Mouse (Mus musculus): ENCODE data around the gene Gria4.
"Not testable (repeated sequence)": the region's sequence is repeated elsewhere in the genome, so short reads cannot be mapped to it uniquely, and the experiment has no call there.

Gene Gria4

DNA sequence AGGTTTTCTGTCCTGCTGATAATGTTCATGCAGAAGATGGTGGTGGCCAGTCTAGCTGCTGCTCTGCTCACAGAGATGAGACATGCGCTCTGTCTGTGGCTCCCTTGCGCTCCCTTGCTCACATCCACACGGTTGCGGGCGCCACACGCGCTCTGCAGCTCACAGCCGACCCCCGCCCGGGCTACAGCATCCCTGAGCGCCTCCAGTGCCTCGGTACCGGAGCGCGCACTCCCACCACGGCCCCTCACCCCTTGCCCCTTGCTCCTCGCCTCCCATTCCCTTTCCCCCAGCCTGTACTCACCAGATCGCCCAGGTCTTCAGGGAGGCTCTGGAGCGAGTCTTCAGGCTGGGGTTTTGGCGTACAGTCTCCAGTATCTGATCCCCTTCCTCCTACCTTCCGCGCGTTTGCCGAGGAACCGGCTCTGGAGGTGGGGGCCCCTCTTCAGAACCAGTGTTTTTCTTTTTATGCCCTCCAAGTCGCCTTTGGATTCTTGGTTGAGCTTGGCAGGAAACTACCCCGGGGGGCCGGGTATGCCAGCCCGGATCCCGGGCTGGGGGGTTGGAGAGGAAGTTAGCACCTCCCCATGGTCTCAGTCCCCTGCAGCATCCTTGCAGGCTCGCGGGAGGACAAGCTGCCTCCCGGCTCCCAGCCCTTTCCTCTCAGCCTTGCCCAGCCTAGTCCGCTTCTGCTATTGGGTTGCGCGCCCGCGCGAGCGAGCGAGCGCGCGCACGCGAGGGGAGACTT, at the start of gene Gria4:
TSS of gene Gria4 (minus strand) at position 691 of the 745 bp plus-strand sequence.
- DNase-seq, result peak; percentile 80

DNA sequence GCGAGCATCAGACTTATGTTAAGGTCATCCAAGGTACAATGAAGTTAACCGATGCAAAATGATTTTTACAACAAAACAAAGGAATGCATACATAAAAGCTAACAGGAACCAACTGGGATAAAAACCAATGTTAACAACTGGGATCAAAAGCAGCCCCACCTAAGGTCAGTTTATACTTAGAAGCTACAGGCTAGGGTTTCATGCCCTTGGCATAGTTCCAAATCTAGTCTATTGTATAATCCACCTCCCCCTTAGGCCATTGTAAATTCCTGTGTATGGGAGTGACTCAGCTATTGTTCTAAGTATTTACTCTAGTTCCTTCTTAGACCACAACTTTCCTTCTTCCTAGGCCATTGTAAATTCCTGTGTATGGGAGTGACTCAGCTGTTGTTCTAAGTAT, 14.9 kb upstream of the Gria4 start:
- DNase-seq, result not testable (repeated sequence)

DNA sequence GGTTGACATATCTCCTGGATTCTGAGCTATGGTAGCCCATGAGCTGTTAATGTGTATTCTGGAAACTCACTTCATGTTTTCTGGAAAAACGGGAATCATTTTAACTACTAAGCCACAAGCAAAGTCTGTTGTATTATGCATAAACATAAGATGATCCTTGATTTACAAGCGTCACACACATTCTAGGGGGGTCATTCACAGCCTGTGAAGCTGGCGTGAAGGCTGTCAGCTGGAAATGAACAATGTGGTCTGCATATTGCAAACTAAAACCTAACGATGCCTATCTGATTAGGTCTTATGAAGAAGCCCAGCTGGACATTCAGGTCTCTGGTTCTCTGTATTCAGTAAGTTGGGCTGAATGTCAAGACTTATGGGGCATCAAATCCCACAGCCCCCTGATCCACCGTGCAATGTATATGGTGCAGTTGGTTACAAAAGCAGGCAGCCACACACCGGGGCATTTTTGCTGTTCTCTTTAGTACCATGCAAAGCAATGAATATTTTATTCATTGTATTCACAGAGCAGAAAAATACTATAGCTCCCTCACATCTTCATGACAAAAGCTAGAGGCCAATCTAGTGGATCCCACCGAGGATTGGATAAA, 7.2 kb upstream of the Gria4 start:
- DNase-seq, result no peak

DNA sequence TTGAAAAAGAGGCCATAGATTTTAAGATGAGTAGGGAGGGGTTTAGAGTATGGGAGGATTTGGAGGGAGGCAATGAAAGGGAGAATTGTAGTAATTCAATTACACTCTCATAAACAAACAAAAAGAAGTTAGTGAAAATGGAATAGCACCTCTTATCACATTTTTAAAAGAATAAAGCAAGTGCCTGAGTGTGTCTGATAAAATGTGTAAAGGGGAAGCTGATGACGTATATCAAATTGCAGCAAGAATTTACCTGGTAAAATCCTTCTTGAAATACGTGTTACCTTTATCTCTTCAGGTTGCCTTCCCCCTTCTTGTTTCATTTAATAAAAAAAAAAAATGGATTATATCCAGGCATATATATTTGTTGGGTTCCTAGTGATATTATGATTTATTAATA, 1.4 kb upstream of the Gria4 start:
- no peak for DNase-seq

DNA sequence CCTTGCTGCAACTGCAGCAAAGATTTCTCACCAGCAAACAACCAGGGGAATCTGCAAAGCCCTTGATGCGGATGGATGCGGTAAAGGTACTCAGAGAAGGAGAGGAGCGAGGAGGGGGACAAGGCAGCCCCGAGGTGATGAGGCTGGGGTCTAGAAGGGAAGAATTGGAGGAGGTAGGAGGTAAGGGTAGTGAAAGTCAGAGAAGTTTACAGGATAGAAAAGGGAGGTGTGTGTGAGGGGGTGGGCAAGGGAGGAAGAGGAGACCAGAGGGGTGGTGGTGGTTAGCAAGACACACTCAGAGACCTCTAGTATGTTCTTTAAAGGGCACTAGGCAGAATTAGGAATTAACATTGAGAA, 233 bp upstream of the Gria4 start:
- no peak for DNase-seq

DNA sequence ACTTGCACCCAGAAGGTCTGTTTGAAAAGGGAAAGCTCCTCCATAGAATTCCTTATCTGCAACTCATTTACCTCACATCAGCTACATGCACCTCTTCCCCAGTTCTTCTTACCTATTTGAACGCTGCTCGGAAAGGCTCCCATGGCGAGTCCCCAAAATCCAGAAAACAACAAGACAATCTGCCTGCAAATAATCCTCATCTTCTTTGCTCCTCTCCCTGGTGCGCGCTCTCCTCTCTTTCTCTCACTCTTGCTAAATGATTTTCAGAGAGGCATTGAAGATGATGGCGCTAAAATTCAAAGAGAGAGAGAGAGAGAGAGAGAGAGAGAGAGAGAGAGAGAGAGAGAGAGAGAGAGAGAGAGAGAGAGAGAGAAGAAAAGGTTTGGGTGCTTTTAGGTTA, 959 bp downstream of the Gria4 start:
- peak; percentile 7 for DNase-seq

DNA sequence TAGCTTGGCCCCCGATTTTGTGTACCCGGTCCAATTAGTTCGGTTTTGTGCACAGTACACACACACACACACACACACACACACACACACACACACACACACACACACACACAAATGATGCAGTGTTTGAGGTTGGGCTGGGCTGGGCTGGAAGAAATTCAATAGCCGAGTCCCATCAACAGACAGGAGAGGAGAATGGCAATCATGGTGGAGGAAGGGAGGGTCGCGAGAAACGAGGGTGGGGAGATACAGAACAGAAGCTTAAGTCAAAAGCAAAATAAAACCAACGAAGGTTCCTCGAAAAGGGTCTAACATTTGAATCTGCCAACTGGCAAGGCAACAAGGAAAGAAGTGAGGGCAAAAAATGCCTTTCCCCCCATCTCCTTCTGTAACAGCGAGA, 1.6 kb downstream of the Gria4 start:
- peak; percentile 26 for DNase-seq

DNA sequence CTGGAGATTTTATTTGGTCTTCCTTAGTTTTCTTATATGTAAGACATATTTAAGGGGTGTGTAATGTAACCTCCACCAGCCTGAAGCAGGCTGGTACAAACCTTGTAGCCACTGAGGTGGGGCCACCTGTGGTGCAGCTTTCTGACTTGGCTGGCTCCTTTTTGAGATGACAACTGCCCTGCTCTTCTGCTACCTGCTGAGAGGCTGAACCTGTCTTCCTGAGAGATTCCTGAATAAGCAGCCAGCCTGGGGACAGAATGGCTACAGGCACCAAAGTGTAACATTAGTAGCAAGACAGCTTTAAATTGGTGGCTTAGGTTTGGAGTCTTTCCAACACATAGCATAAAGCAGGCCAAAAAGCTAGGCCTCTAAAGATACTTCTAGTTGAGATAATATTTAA, 46.6 kb downstream of the Gria4 start:
- not testable (repeated sequence) for DNase-seq

DNA sequence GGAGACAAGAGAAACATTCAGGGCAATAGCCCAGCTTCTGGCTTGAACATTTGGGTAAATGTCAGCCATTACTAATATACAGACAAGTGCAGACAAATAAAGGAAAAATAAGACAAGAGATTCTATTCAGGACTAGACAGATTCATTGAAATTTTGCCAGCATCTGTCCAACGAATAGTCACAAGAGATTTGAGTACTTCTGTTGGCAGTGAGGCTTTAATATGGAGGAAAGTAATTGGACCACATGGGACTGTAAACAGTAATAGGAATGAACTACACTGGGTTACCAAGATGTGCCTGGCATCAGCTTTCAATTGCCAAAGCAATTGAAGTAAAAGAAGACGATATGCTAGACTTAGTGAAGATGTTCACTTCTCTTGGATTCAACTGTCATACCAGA, 81.9 kb downstream of the Gria4 start:
- DNase-seq, result no peak

DNA sequence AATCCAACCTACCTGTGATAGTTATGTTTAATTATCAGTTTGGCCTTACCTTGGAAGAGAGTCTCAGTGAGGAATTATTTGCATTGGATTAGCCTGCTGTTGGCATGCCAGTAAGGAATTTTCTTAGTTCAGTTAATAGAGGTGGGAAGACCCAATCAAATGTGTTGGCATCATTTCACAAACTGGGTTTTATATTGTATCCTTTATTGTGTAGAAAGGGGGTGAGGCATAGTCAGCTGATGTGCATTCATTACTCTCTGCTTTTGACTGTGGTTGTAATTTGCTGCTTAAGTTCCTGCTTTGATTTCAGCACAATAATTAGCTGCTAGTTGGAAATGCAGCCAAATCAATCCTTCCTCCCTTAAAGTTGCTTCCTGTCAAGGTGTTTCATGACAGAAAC, 83.7 kb downstream of the Gria4 start:
- no peak for DNase-seq

DNA sequence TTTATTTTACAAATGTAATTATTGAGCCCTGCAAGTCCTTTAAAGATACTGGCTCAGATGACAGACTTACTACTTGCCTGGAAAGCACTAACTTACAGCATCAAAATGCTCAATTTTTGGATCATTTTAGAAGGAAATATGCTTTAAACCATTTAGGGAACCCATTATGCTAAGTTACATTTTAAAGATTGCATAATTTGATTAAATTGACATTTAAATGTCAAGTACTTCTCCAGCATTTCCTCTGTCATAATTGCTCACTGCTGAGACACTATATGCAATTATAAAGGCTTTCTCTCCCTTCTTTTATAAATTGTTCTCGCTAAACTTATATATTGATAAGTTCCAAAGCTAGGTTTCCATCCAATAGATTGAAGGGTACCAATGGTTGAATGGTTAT, 108.9 kb downstream of the Gria4 start:
- no peak for DNase-seq

DNA sequence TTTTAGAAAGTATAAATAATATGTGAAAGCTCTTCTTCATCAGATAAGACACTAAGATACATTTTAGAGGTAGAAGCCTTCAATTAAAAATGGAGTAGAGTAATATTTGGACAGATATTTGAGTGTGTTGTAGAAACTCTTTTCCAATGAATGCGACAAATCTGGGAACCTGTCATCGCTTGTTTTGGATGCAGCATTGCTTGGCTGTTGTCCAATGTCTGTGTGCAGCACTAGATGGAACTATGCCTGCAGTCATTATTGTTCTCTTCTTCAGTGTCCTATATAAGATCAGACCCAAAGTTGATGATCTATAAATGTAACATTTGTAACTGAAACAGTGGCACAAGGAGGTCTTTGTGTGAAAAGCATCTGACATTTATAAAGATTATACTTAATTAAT, 115.8 kb downstream of the Gria4 start:
- DNase-seq, result no peak

DNA sequence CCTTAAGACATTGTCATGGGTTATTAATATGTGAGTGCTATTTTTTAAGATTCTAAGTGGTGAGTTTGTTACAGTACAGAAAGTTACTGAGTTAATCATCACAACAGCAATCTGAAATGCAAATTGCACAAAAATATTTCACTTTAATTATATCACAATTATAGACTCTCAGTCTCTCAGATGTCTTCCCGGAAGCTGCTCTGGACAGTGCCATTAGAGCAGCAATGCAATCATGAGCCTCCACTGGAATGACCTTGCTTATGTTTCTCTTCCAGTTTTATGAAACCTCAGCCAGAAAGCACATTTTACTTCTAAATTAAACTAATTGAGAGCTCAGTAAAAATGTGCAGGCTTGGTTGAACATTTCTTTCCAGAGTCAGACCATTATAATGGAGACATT, 116.9 kb downstream of the Gria4 start:
- no peak for DNase-seq

DNA sequence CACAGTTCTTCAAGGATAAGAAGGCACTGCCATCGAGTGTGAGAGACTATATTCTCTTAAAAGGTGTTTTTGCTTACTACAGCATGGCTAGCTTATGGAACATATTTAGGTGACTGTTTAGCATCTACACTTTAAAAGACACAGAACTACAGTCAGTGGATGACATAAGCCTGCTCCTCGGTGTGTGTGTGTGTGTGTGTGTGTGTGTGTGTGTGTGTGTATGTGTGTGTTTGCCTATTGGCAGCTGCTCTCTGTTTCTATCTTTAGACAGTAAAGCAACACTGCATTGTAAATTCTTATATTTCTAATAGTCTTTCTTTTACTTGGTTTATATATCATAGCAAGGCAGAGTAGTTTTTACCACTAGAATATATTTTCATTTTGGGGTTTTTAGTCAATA, 130.3 kb downstream of the Gria4 start:
- no peak for DNase-seq

DNA sequence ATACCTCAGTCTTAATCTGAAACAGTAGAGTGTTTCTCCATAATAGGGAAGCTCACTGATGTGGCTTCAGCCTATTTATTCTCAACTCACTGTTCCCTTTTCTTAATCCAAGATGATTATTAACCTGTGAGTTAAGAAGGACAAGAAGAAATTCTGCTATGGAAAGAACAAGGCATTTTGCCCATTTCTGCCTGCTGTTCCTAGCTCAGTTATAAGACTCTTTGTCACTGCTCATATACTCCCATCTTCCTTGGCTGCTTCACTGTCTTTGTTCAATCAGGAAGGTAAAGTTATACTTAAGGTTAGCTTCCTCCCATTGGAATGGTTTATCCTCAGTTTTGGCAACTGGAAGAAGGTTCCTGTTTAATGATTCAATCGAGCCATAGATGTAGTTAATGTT, 133.6 kb downstream of the Gria4 start:
- no peak for DNase-seq

DNA sequence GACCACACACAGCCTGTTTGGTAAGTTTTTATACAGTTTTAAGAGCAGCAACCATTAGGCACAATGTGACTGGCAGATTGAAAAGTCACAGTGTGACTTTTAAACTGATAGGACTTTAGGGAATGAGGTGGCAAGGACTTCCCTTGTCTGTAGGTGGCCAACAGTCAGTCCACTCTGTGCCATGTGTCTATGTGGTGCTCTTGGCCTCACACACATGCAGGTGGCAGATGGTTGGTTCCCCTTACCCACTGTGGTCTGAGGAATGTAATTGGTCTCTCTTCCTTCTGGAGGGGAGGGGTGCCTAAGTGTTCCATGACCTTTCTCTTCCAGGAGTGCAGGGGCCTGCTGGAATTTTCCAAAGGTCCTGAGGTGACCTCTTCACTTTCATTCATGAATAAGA, 137.1 kb downstream of the Gria4 start:
- no peak for DNase-seq

DNA sequence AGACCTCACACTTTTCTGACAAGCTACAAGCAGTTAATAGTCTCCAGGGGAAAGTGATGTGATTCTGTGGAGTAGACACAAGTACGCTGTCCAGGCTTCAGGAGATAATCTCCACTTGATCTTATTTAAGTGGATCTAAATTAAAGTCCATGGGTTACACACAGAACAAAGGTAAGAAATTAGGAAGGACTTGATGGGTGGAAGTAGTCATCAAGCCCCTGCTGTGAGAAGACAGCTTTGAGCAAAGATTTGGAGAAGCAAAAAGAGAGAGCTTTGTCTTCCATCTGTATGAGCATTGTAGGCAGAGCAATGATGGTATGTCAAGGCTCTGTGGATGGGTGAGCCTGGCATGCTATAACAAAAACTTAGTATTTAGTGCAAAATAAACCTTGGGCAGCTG, 141.7 kb downstream of the Gria4 start:
- no peak for DNase-seq

DNA sequence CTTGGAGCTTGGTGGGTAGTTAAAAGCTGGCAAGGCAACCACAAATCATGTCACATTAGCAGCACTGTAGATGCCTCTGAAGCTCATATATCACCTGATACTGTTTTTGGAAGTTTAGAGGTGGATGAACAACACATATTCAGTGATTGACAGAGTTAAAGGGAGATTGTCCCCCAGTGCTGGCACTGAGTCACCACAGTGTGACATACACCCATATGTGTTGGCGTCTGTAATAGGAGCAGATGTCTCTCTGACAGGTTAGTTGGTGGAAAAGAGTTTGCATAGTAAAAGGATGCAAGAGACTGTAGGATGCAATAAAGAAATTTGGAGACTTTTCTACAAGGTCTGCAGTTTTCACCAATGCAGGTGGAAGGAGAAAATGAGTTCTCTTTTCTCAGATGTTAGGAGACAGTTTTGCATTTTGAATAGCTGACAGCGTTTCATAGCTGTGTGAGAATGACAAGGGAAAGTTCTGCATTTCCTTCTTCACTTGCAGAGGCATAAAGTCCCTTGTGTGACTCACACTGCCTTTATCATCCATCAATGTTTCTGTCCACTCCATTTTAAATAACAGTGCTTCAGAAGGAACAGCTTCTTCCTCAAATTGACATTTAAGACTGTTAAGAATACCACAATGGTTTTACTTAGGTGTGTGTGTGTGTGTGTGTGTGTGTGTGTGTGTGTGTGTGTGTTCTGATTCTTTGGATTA, 156.7 kb downstream of the Gria4 start:
- DNase-seq, result no peak

DNA sequence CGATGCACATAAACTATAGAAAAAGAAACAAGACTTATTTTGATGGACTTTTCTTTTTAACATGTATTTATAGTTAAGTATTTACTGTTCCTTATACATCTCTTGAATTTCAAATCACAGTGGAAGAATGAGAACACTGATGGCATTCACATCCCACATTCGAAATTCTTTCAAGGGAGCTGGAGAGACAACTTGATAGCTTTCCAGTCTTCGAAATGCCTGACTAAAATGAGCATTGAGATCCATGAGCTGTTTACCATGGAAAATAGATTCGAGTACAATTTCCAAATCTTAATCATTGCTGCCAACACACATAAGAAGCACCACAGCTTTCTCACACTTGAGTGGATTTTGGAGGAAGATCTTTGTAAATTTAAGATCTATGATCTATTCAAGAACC, 164.1 kb downstream of the Gria4 start:
- DNase-seq, result no peak

DNA sequence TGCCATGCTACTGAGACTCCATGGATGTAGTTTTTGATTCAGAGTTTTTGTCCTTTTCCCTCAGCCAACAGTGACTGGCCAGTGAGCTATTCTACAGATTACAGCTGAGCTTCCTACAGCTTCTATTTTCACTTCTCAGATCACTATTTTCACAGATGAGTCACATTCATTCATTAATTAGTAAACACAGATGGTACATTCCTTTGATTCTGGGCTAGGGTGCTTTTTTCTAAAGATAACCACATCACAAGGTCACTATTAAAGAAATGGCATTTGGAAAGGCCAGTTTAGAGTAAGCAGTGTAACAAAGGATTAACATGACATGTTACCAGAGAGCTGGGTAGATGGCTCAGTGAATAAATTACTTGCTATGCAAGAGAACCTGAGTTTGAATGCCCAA, 180.7 kb downstream of the Gria4 start:
- DNase-seq, result no peak

DNA sequence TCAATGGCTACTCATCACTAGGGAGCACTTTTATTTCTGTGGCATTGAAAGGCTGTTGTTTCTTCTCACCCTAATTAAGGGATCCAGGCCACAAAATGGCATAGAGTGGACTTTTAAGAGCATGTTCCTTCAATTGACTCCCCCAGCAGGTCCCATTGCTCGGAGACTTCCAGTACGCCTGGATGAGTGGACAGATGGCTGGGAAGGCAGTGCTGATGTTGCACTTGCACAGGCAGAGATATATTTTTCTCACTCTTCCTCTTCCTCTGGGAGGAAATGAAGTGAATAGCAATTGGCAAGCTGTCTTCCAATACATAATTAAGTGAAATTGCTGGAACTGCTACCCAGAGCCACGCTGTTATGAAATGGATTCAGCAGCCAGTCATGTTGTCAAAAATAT, 190.7 kb downstream of the Gria4 start:
- DNase-seq, result no peak

DNA sequence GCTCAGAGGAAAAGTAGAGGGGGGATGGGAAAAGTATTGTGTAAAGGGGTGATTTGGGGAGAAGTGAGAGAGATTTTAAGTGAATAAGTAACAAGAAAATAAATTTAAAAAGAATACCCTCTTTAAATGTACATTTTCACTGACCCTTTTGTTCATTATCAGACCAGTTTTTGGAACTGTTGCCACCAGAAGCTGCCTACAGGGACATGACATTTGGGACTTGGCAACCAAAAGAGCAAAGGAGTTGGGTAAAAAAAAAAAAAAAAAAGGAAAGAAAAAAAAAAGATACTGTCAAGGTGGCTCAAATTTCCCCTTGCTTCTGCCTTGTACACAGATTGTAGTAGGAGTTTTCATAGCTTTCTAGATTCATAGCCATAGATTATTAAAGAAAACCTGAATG, 191.8 kb downstream of the Gria4 start:
- no peak for DNase-seq

DNA sequence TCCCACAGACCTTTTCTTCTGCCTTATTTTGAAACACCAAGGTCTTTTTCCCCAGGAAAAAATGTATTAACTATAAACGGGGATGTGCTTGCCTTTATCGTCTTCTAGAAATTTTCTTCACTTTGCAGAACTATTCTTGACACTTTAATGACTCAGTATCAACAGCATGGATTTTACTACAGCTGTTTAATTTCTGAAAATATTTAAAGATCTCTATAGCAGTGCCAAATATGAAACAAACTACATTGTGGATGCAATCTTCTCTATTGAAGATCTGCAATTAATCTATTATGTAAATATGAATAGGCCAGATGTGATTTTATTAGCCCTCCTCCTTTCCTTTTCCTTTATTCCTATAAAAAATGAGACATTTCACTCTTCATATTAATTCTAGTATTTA, 194.2 kb downstream of the Gria4 start:
- no peak for DNase-seq

DNA sequence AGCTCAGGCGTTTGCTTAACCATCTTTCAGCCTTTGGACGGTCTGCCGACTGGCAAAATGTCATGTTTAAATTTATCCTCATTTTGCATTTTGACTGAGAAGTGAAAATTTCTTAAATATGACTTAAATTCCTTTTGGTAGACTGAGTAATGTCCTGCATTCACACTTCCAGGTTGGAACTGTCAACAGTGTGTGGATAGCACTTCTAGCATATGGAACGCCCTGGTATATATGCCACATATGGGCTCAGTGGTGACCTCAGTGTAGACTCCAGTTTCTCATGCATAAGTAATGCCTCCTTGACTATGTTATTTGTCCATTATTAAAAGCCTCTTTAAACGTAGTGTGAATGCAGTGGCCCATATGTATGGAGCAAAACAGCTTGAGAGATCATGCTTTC, 222.4 kb downstream of the Gria4 start:
- DNase-seq, result no peak

All from right cerebral cortex, postnatal 4 days (tissue).